Mouse (Mus musculus) ES-E14 (cell line): ENCODE measurements around the gene Krt222.

Experiments used
- CHD2 ChIP-seq: IDR thresholded peaks from 2 replicates; pipeline ENCODE4 v1.6.1; 2014; ENCODE audit warnings: mild to moderate bottlenecking, low read depth, low read length, inconsistent platforms
- MAFK ChIP-seq: IDR thresholded peaks from 2 replicates; pipeline ENCODE4 v1.6.1; 2014; ENCODE audit warnings: mild to moderate bottlenecking, low read depth, low read length, inconsistent platforms; ENCODE audit not compliant: insufficient read depth
- ZC3H11A ChIP-seq: IDR thresholded peaks from 2 replicates; pipeline ENCODE4 v1.6.1; 2012; ENCODE audit warnings: low read depth, mild to moderate bottlenecking, inconsistent platforms, low read length, borderline replicate concordance
- ZNF384 ChIP-seq: IDR thresholded peaks from 2 replicates; pipeline ENCODE4 v1.6.1; 2012; ENCODE audit warnings: low read depth, low read length, inconsistent platforms

DNA sequence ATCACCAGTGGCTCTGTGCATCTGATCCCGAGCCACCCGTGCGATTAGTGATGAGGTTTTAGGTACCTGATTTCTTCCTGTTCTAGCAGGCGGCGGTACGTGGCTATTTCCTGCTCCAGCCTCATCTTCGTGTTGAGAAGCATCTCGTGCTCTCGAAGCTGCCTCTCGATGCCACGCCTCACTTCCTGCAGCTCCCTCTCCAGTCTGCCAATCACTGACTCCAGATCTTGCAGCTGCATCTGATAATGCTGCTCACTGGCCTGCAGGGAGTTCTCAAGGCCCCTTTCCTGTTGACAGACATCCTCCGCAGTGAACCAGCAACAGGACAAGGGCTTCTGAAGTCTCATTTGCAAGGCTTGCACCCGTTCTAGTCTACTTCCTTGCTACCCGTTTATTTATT lies 5.4 kb downstream of the Krt222 start:
- no peak for TF ChIP-seq MAFK
- TF ChIP-seq ZNF384, result no peak
- TF ChIP-seq ZC3H11A, result no peak
- no peak for TF ChIP-seq CHD2
